ENCODE assay signal across 23 mouse cellular contexts in genomic region chr16:13428077-13428476, GRCm38 (mm10).
DNase-seq lines count a peak whose midpoint lies in the region; ATAC-seq lines count a peak whose summit lies in the region.
"Had no signal": no experiment of that assay in that cellular context is flagged by ENCODE, and none has a peak within 500 bp of the region (broad histone marks: within the 10 kb centered on the region; RNA-seq: fewer than 3 reads in every experiment).

No protein-coding gene starts in this region.

- DNase-seq in hindbrain, embryonic 14.5 days (ENCODE audit: low spot score): no peak
- peak; percentile 39 for DNase-seq in CD4-positive, CD25-positive, alpha-beta regulatory T cell, adult 2 months (ENCODE audit: low read depth, low spot score)
- no peak for DNase-seq in ovary, postnatal 10 days (ENCODE audit: low spot score)
- DNase-seq in adrenal gland, adult 8-10 months: no peak
- DNase-seq in retina, postnatal 1 day: no peak
- DNase-seq: adrenal gland, adult 2 months; adrenal gland, postnatal 36 days; cerebellum, adult 11 months; cerebellum, adult 9-10 months; cerebellum, postnatal 25 days; gastrocnemius, postnatal 36 days; heart, adult 18-20 months; heart, postnatal 10 days; heart, postnatal 4 days; kidney, adult 9 months had no signal

- H3K9me3 ChIP-seq in hindbrain, embryonic 13.5 days: no peaks in the 10 kb centered on the region
- no peaks in the 10 kb centered on the region for H3K9me3 ChIP-seq in hindbrain, embryonic 14.5 days (ENCODE audit: control insufficient read depth, low read length)
- H3K9me3 ChIP-seq: embryonic facial prominence, embryonic 10.5 days; heart, embryonic 10.5 days had no signal

- no peak overlapping the region for H3K4me3 ChIP-seq in hindbrain, embryonic 13.5 days
- no peak overlapping the region for H3K4me3 ChIP-seq in hindbrain, embryonic 14.5 days (replicated peaks; ENCODE audit: low read length)
- H3K4me3 ChIP-seq: embryonic facial prominence, embryonic 10.5 days; heart, embryonic 10.5 days had no signal

- ATAC-seq in hindbrain, embryonic 13.5 days (ENCODE audit: low FRiP score): 0 out of 2 replicates have a peak, but pooled peaks have one; percentile 17
- ATAC-seq in hindbrain, embryonic 14.5 days (ENCODE audit: low FRiP score): no peak
- ATAC-seq in activated CD4-positive, CD25-positive, alpha-beta regulatory T cell, adult 4 months: peak; percentile 83
- peak; percentile 65 for ATAC-seq in inflammation-experienced regulatory T-cells, adult 6 months
- ATAC-seq: forebrain, embryonic 14.5 days; intestine, postnatal 0 days; Patski had no signal

- H3K9ac ChIP-seq in hindbrain, embryonic 13.5 days: no peak overlapping the region
- no peak overlapping the region for H3K9ac ChIP-seq in hindbrain, embryonic 14.5 days

- H3K4me2 ChIP-seq in hindbrain, embryonic 13.5 days: no peak overlapping the region
- H3K4me2 ChIP-seq in hindbrain, embryonic 14.5 days (replicated peaks): no peak overlapping the region

- H3K4me1 ChIP-seq in hindbrain, embryonic 13.5 days (replicated peaks): no peaks in the 10 kb centered on the region
- no peaks in the 10 kb centered on the region for H3K4me1 ChIP-seq in hindbrain, embryonic 14.5 days (replicated peaks; ENCODE audit: control insufficient read depth, insufficient read depth, low read length)
- H3K4me1 ChIP-seq: embryonic facial prominence, embryonic 10.5 days had no signal

- no peaks in the 10 kb centered on the region for H3K36me3 ChIP-seq in hindbrain, embryonic 13.5 days
- no peaks in the 10 kb centered on the region for H3K36me3 ChIP-seq in hindbrain, embryonic 14.5 days (replicated peaks; ENCODE audit: control insufficient read depth, insufficient read depth)
- H3K36me3 ChIP-seq: embryonic facial prominence, embryonic 10.5 days; heart, embryonic 10.5 days had no signal

- no peaks in the 10 kb centered on the region for H3K27me3 ChIP-seq in hindbrain, embryonic 13.5 days
- H3K27me3 ChIP-seq in hindbrain, embryonic 14.5 days (ENCODE audit: control insufficient read depth, insufficient read depth, low read length): no peaks in the 10 kb centered on the region
- H3K27me3 ChIP-seq: Patski had no signal

- 78% methylated on average over 5 of the region's 5 CpGs for WGBS in hindbrain, embryonic 13.5 days
- WGBS in hindbrain, embryonic 14.5 days: 74% methylated on average over 5 of the region's 5 CpGs

- H3K27ac ChIP-seq in hindbrain, embryonic 13.5 days: 0 out of 2 replicates have a peak overlapping the region, but pooled peaks have one; percentile 30
- no peak overlapping the region for H3K27ac ChIP-seq in hindbrain, embryonic 14.5 days
- H3K27ac ChIP-seq: embryonic facial prominence, embryonic 10.5 days had no signal
